Mouse (Mus musculus): ENCODE results near the gene Snai1. TPM values are rescaled to one million over a fixed set of nuclear protein-coding genes. Genes with fewer than 3 reads are reported as not detected.

Gene Snai1
- polyA plus RNA-seq, 1 experiment from 2014 or later, result 5.8 TPM

GRCm38 (mm10) chr2:167559413-167559812 lies 21.4 kb downstream of the Snai1 start:
- H3K9ac ChIP-seq (replicated peaks), result peak overlapping the region; percentile 46; the same call in 1 of the 2 replicates
- peak overlapping the region; percentile 48 for H3K4me2 ChIP-seq (replicated peaks)
- H3K9me3 ChIP-seq, result no peaks in the 10 kb centered on the region
- ATAC-seq, result peak; percentile 75
- peaks cover 24% of the 10 kb centered on the region for H3K4me1 ChIP-seq (replicated peaks)
- WGBS, result 13% methylated on average over 27 of the region's 27 CpGs
- peak overlapping the region; percentile 19; the same call in 1 of the 2 replicates for H3K27ac ChIP-seq
- H3K4me3 ChIP-seq (replicated peaks), result peak overlapping the region; percentile 20
- H3K36me3 ChIP-seq, result no peaks in the 10 kb centered on the region
- peaks cover 31% of the 10 kb centered on the region for H3K27me3 ChIP-seq

GRCm38 (mm10) chr2:167562101-167562500 lies 24.1 kb downstream of the Snai1 start:
- no peak overlapping the region for H3K9ac ChIP-seq (replicated peaks)
- no peak overlapping the region for H3K27ac ChIP-seq
- 51% methylated on average over 8 of the region's 8 CpGs for WGBS
- H3K27me3 ChIP-seq, result peaks cover 31% of the 10 kb centered on the region
- no peaks in the 10 kb centered on the region for H3K36me3 ChIP-seq
- peaks cover 31% of the 10 kb centered on the region for H3K4me1 ChIP-seq (replicated peaks)
- no peak overlapping the region for H3K4me3 ChIP-seq (replicated peaks)
- H3K9me3 ChIP-seq, result no peaks in the 10 kb centered on the region
- ATAC-seq, result no peak
- H3K4me2 ChIP-seq (replicated peaks), result no peak overlapping the region

GRCm38 (mm10) chr2:167563035-167563434 lies 25.0 kb downstream of the Snai1 start:
- peaks cover 31% of the 10 kb centered on the region for H3K4me1 ChIP-seq (replicated peaks)
- no peaks in the 10 kb centered on the region for H3K9me3 ChIP-seq
- peaks cover 29% of the 10 kb centered on the region for H3K27me3 ChIP-seq
- H3K4me3 ChIP-seq (replicated peaks), result no peak overlapping the region
- no peak for ATAC-seq
- H3K27ac ChIP-seq, result no peak overlapping the region
- H3K4me2 ChIP-seq (replicated peaks), result no peak overlapping the region
- WGBS, result 76% methylated on average over 5 of the region's 5 CpGs
- H3K9ac ChIP-seq (replicated peaks), result no peak overlapping the region
- H3K36me3 ChIP-seq, result no peaks in the 10 kb centered on the region

- H3K9me3 ChIP-seq, result no peaks in the 10 kb centered on the region
- H3K4me3 ChIP-seq (replicated peaks), result no peak overlapping the region
- H3K27ac ChIP-seq, result no peak overlapping the region
- H3K4me1 ChIP-seq (replicated peaks), result peaks cover 31% of the 10 kb centered on the region
- 50% methylated on average over 12 of the region's 12 CpGs for WGBS
- H3K27me3 ChIP-seq, result peaks cover 25% of the 10 kb centered on the region
- 0 out of 2 replicates have a peak, but pooled peaks have one; percentile 28 for ATAC-seq
- no peak overlapping the region for H3K9ac ChIP-seq (replicated peaks)
- H3K36me3 ChIP-seq, result no peaks in the 10 kb centered on the region
- no peak overlapping the region for H3K4me2 ChIP-seq (replicated peaks)
Measured at GRCm38 (mm10) chr2:167563703-167564102, 25.7 kb downstream of the Snai1 start.

- peaks cover 25% of the 10 kb centered on the region for H3K4me1 ChIP-seq (replicated peaks)
- no peak overlapping the region for H3K27ac ChIP-seq
- WGBS, result 92% methylated on average over 13 of the region's 13 CpGs
- peaks cover 17% of the 10 kb centered on the region for H3K27me3 ChIP-seq
- no peak overlapping the region for H3K4me2 ChIP-seq (replicated peaks)
- H3K9ac ChIP-seq (replicated peaks), result no peak overlapping the region
- no peaks in the 10 kb centered on the region for H3K36me3 ChIP-seq
- H3K9me3 ChIP-seq, result no peaks in the 10 kb centered on the region
- H3K4me3 ChIP-seq (replicated peaks), result no peak overlapping the region
- ATAC-seq, result no peak
Measured at GRCm38 (mm10) chr2:167564551-167565311, 26.7 kb downstream of the Snai1 start.

- no peak for ATAC-seq
- H3K27ac ChIP-seq, result no peak overlapping the region
Measured at GRCm38 (mm10) chr2:167565312-167565656, 27.3 kb downstream of the Snai1 start.

GRCm38 (mm10) chr2:167565682-167566081 lies 27.7 kb downstream of the Snai1 start:
- Histone ChIP-seq H3K4me3 (replicated peaks) (no peak overlapping the region), H3K4me1 (replicated peaks) (peaks cover 18% of the 10 kb centered on the region), H3K36me3 (no peaks in the 10 kb centered on the region), H3K4me2 (replicated peaks) (peak overlapping the region; percentile 32), H3K27ac (no peak overlapping the region), H3K27me3 (peaks cover 7% of the 10 kb centered on the region), H3K9ac (replicated peaks) (peak overlapping the region; percentile 51; the same call in 1 of the 2 replicates), H3K9me3 (no peaks in the 10 kb centered on the region)
- 0 out of 2 replicates have a peak, but pooled peaks have one; percentile 5 for ATAC-seq
- 15% methylated on average over 19 of the region's 19 CpGs for WGBS

More at GRCm38 (mm10) chr2:167565312-167565656, 27.3 kb downstream of the Snai1 start:
- Histone ChIP-seq H3K36me3 (no peaks in the 10 kb centered on the region), H3K4me2 (replicated peaks) (no peak overlapping the region), H3K9me3 (no peaks in the 10 kb centered on the region), H3K9ac (replicated peaks) (no peak overlapping the region; the same call in 1 of the 2 replicates), H3K27me3 (peaks cover 11% of the 10 kb centered on the region), H3K4me3 (replicated peaks) (no peak overlapping the region), H3K4me1 (replicated peaks) (peaks cover 19% of the 10 kb centered on the region)
- WGBS, result 85% methylated on average over 3 of the region's 3 CpGs

GRCm38 (mm10) chr2:167568112-167568511 lies 30.1 kb downstream of the Snai1 start:
- no peaks in the 10 kb centered on the region for H3K36me3 ChIP-seq
- 0 out of 2 replicates have a peak, but pooled peaks cover under 1% of the 10 kb centered on the region for H3K27me3 ChIP-seq
- H3K9ac ChIP-seq (replicated peaks), result no peak overlapping the region
- H3K9me3 ChIP-seq, result no peaks in the 10 kb centered on the region
- WGBS, result 87% methylated on average over 9 of the region's 9 CpGs
- no peak overlapping the region for H3K4me3 ChIP-seq (replicated peaks)
- no peak overlapping the region for H3K27ac ChIP-seq
- peaks cover 13% of the 10 kb centered on the region for H3K4me1 ChIP-seq (replicated peaks)
- H3K4me2 ChIP-seq (replicated peaks), result no peak overlapping the region
- ATAC-seq, result no peak

GRCm38 (mm10) chr2:167569934-167570651 lies 32.1 kb downstream of the Snai1 start:
- H3K9ac ChIP-seq (replicated peaks), result no peak overlapping the region
- no peak for ATAC-seq
- peaks cover 6% of the 10 kb centered on the region for H3K4me1 ChIP-seq (replicated peaks)
- H3K4me3 ChIP-seq (replicated peaks), result no peak overlapping the region
- H3K36me3 ChIP-seq, result no peaks in the 10 kb centered on the region
- no peak overlapping the region for H3K4me2 ChIP-seq (replicated peaks)
- H3K9me3 ChIP-seq, result no peaks in the 10 kb centered on the region
- no peak overlapping the region for H3K27ac ChIP-seq
- no peaks in the 10 kb centered on the region for H3K27me3 ChIP-seq
- 77% methylated on average over 13 of the region's 13 CpGs for WGBS

- H3K9ac ChIP-seq (replicated peaks), result no peak overlapping the region
- WGBS, result 89% methylated on average over 6 of the region's 6 CpGs
- no peak overlapping the region for H3K27ac ChIP-seq
- no peak overlapping the region for H3K4me2 ChIP-seq (replicated peaks)
- peaks cover 2% of the 10 kb centered on the region for H3K4me1 ChIP-seq (replicated peaks)
- H3K9me3 ChIP-seq, result no peaks in the 10 kb centered on the region
- no peak for ATAC-seq
- H3K27me3 ChIP-seq, result no peaks in the 10 kb centered on the region
- H3K36me3 ChIP-seq, result no peaks in the 10 kb centered on the region
- H3K4me3 ChIP-seq (replicated peaks), result no peak overlapping the region
Measured at GRCm38 (mm10) chr2:167570815-167571214, 32.8 kb downstream of the Snai1 start.

GRCm38 (mm10) chr2:167571442-167572220 lies 33.6 kb downstream of the Snai1 start:
- no peak for ATAC-seq
- H3K4me2 ChIP-seq (replicated peaks), result no peak overlapping the region

More at GRCm38 (mm10) chr2:167571442-167572220, 33.6 kb downstream of the Snai1 start:
- no peaks in the 10 kb centered on the region for H3K4me1 ChIP-seq (replicated peaks)
- H3K9ac ChIP-seq (replicated peaks), result no peak overlapping the region
- H3K27me3 ChIP-seq, result no peaks in the 10 kb centered on the region
- H3K36me3 ChIP-seq, result no peaks in the 10 kb centered on the region
- WGBS, result 88% methylated on average over 18 of the region's 18 CpGs
- H3K9me3 ChIP-seq, result no peaks in the 10 kb centered on the region
- H3K4me3 ChIP-seq (replicated peaks), result no peak overlapping the region
- no peak overlapping the region for H3K27ac ChIP-seq
